Mouse (Mus musculus) kidney, embryonic 14.5 days (tissue): Measurements from ENCODE around the gene Otulinl. TPM values are rescaled to one million over a fixed set of nuclear protein-coding genes. Genes with fewer than 3 reads are reported as not detected.
A peak's percentile ranks its signal among the peaks of the same experiment; 100 is the strongest.

Experiments
- ATAC-seq: fragments of 200-750 bp; cut with Nextera tagmentation; 2 replicates; pipeline ENCODE4 v1.8.0; 2017; ENCODE audit warnings: moderate number of reproducible peaks, mild to moderate bottlenecking, moderate TSS enrichment, moderate library complexity; ENCODE audit not compliant: low FRiP score, low TSS enrichment
- H3K27ac ChIP-seq: fragments of 300-500 bp; sonication (generic); 2 replicates; pipeline ENCODE4 v1.5.1; 2014; ENCODE audit warnings: low read depth, mild to moderate bottlenecking, low read length, moderate library complexity, mixed read lengths
- H3K27me3 ChIP-seq: fragments of 300-500 bp; sonication (generic); 2 replicates; pipeline ENCODE4 v1.6.1; 2014; ENCODE audit warnings: mild to moderate bottlenecking, low read length; ENCODE audit not compliant: control insufficient read depth, insufficient read depth
- H3K36me3 ChIP-seq: fragments of 300-500 bp; sonication (generic); 2 replicates; pipeline ENCODE4 v1.6.1; 2014; ENCODE audit warnings: low read length, mixed read lengths; ENCODE audit not compliant: control insufficient read depth, insufficient read depth
- H3K4me1 ChIP-seq: fragments of 300-500 bp; sonication (generic); 2 replicates; pipeline ENCODE4 v1.6.1; 2014; ENCODE audit warnings: low read length, mixed read lengths; ENCODE audit not compliant: control insufficient read depth, insufficient read depth
- H3K4me2 ChIP-seq: fragments of 300-500 bp; sonication (generic); replicated peaks from 2 replicates; pipeline ENCODE4 v1.6.1; 2014; ENCODE audit warnings: low read depth, mild to moderate bottlenecking, low read length
- H3K4me3 ChIP-seq: fragments of 300-500 bp; sonication (generic); 2 replicates; pipeline ENCODE4 v1.5.1; 2014; ENCODE audit warnings: mild to moderate bottlenecking, low read length
- H3K9ac ChIP-seq: fragments of 300-500 bp; sonication (generic); 2 replicates; pipeline ENCODE4 v1.6.1; 2014; ENCODE audit warnings: low read depth, mild to moderate bottlenecking, low read length, moderate library complexity
- H3K9me3 ChIP-seq: fragments of 300-500 bp; sonication (generic); 2 replicates; pipeline ENCODE4 v1.6.1; 2016; ENCODE audit warnings: low read length; ENCODE audit not compliant: control insufficient read depth
- WGBS: fragments of 180-500 bp; shearing (Covaris S2); extraction: QIAGEN DNeasy Blood & Tissue Kit; methylation state at CpG from one replicate; pipeline ENCODE4 v1.1.7; 2014; 5-methylcytosine and 5-hydroxymethylcytosine counted together
- polyA plus RNA-seq: library from polyadenylated mRNA; unstranded; fragments of >200 nt; fragmentation: Nextera tagmentation; extraction: Ambion mirVana; gene quantifications from 2 replicates; pipeline ENCODE4 v1.2.1, GENCODE M21; 2014

Otulinl gene
- polyA plus RNA-seq, 1 experiment from 2014 or later, result 25.1 TPM

- Histone ChIP-seq H3K27me3 (no peaks in the 10 kb centered on the region), H3K4me3 (no peak overlapping the region), H3K9ac (no peak overlapping the region), H3K36me3 (peaks cover 46% of the 10 kb centered on the region), H3K9me3 (no peaks in the 10 kb centered on the region), H3K27ac (no peak overlapping the region), H3K4me1 (0 out of 2 replicates have a peak, but pooled peaks cover 3% of the 10 kb centered on the region), H3K4me2 (no peak overlapping the region)
- WGBS, result 68% methylated on average over 3 of the region's 3 CpGs
- peak; percentile 83; the same call in 1 of the 2 replicates for ATAC-seq
These were observed 61.7 kb downstream of the Otulinl start for GRCm38 (mm10) chr15:27619683-27620082.

- WGBS, result 86% methylated on average over 6 of the region's 6 CpGs
These were observed 62.4 kb downstream of the Otulinl start for GRCm38 (mm10) chr15:27618778-27619533.

GRCm38 (mm10) chr15:27617227-27617626 lies 64.2 kb downstream of the Otulinl start:
- WGBS, result 64% methylated on average over 3 of the region's 3 CpGs
- ATAC-seq, result no peak
- Histone ChIP-seq H3K27me3 (no peaks in the 10 kb centered on the region), H3K4me3 (no peak overlapping the region), H3K9ac (no peak overlapping the region), H3K4me2 (no peak overlapping the region), H3K9me3 (no peaks in the 10 kb centered on the region), H3K36me3 (peaks cover 39% of the 10 kb centered on the region), H3K27ac (no peak overlapping the region), H3K4me1 (0 out of 2 replicates have a peak, but pooled peaks cover 3% of the 10 kb centered on the region)

More at GRCm38 (mm10) chr15:27618778-27619533, 62.4 kb downstream of the Otulinl start:
- H3K4me3 ChIP-seq, result no peak overlapping the region
- H3K9ac ChIP-seq, result no peak overlapping the region
- peaks cover 46% of the 10 kb centered on the region for H3K36me3 ChIP-seq
- ATAC-seq, result no peak
- no peak overlapping the region for H3K27ac ChIP-seq
- H3K4me1 ChIP-seq, result 0 out of 2 replicates have a peak, but pooled peaks cover 3% of the 10 kb centered on the region
- no peak overlapping the region for H3K4me2 ChIP-seq
- H3K27me3 ChIP-seq, result no peaks in the 10 kb centered on the region
- H3K9me3 ChIP-seq, result no peaks in the 10 kb centered on the region

GRCm38 (mm10) chr15:27616159-27616558 lies 65.2 kb downstream of the Otulinl start:
- H3K9ac ChIP-seq, result no peak overlapping the region
- H3K27ac ChIP-seq, result no peak overlapping the region
- peaks cover 44% of the 10 kb centered on the region for H3K36me3 ChIP-seq
- 81% methylated on average over 4 of the region's 4 CpGs for WGBS
- H3K4me1 ChIP-seq, result 0 out of 2 replicates have a peak, but pooled peaks cover 2% of the 10 kb centered on the region
- H3K9me3 ChIP-seq, result no peaks in the 10 kb centered on the region
- H3K4me3 ChIP-seq, result no peak overlapping the region
- H3K27me3 ChIP-seq, result no peaks in the 10 kb centered on the region
- no peak overlapping the region for H3K4me2 ChIP-seq
- ATAC-seq, result no peak

GRCm38 (mm10) chr15:27613255-27613654 lies 68.1 kb downstream of the Otulinl start:
- H3K27me3 ChIP-seq, result no peaks in the 10 kb centered on the region
- peaks cover 39% of the 10 kb centered on the region; the same call in 1 of the 2 replicates for H3K36me3 ChIP-seq
- 0 out of 2 replicates have a peak, but pooled peaks have one; percentile 29 for ATAC-seq
- no peak overlapping the region for H3K4me3 ChIP-seq
- no peak overlapping the region for H3K9ac ChIP-seq
- no peaks in the 10 kb centered on the region for H3K9me3 ChIP-seq
- 93% methylated on average over 4 of the region's 4 CpGs for WGBS
- H3K4me2 ChIP-seq, result no peak overlapping the region
- H3K4me1 ChIP-seq, result peaks cover 3% of the 10 kb centered on the region; the same call in 1 of the 2 replicates
- H3K27ac ChIP-seq, result no peak overlapping the region

- H3K4me2 ChIP-seq, result no peak overlapping the region
- ATAC-seq, result peak; percentile 69
- no peaks in the 10 kb centered on the region for H3K27me3 ChIP-seq
- no peak overlapping the region for H3K9ac ChIP-seq
- no peaks in the 10 kb centered on the region for H3K9me3 ChIP-seq
- H3K4me3 ChIP-seq, result no peak overlapping the region
- 60% methylated on average over 6 of the region's 6 CpGs for WGBS
- no peak overlapping the region for H3K27ac ChIP-seq
- H3K36me3 ChIP-seq, result peaks cover 39% of the 10 kb centered on the region; the same call in 1 of the 2 replicates
- H3K4me1 ChIP-seq, result peaks cover 3% of the 10 kb centered on the region; the same call in 1 of the 2 replicates
These were observed 68.7 kb downstream of the Otulinl start for GRCm38 (mm10) chr15:27612533-27613221.

GRCm38 (mm10) chr15:27609554-27609953 lies 71.8 kb downstream of the Otulinl start:
- Histone ChIP-seq H3K27ac (no peak overlapping the region), H3K4me1 (peaks cover 3% of the 10 kb centered on the region; the same call in 1 of the 2 replicates), H3K36me3 (peaks cover 35% of the 10 kb centered on the region; the same call in 1 of the 2 replicates), H3K4me2 (no peak overlapping the region), H3K27me3 (no peaks in the 10 kb centered on the region), H3K4me3 (no peak overlapping the region), H3K9ac (no peak overlapping the region), H3K9me3 (no peaks in the 10 kb centered on the region)
- no peak for ATAC-seq
- WGBS, result 72% methylated on average over 4 of the region's 4 CpGs

GRCm38 (mm10) chr15:27605252-27605651 lies 76.1 kb downstream of the Otulinl start:
- Histone ChIP-seq H3K4me2 (no peak overlapping the region), H3K36me3 (peaks cover 32% of the 10 kb centered on the region; the same call in 1 of the 2 replicates), H3K4me3 (no peak overlapping the region), H3K9ac (no peak overlapping the region), H3K27me3 (no peaks in the 10 kb centered on the region), H3K4me1 (peaks cover 3% of the 10 kb centered on the region; the same call in 1 of the 2 replicates), H3K27ac (no peak overlapping the region), H3K9me3 (no peaks in the 10 kb centered on the region)
- no peak for ATAC-seq
- WGBS, result 68% methylated on average over 3 of the region's 3 CpGs
